Mouse (Mus musculus) gastrocnemius, adult 18-20 months (tissue): ENCODE measurements around the gene Far2. TPM values are rescaled to one million over a fixed set of nuclear protein-coding genes. Genes with fewer than 3 reads are reported as not detected.
A peak's percentile ranks its signal among the peaks of the same experiment; 100 is the strongest.

Source experiments
- DNase-seq: peaks from one replicate; pipeline ENCODE4 v3.0.0; 2021; ENCODE audit warnings: low spot score
- long read RNA-seq, 2 experiments: library from polyadenylated mRNA; stranded (forward); transcript quantifications; one replicate each; pipeline ENCODE4 v2.0.0; 2021
- total RNA-seq, 2 experiments: library from RNA; stranded (reverse); gene quantifications; 2 replicates each; pipeline ENCODE4 v1.2.3; 2021

Gene Far2
- total RNA-seq, result not detected
- long read RNA-seq, experiment 1, partial matches to known transcripts, result 0 of 1 reads
- long read RNA-seq, experiment 1, other reads (novel, unspliced or antisense), result 1 of 1 reads
- long read RNA-seq, experiment 2, result 0 reads

- DNase-seq, result no peak
These were observed at the start of gene Far2 for GRCm38 (mm10) chr6:148046881-148047649. TSS of gene Far2 (plus strand) at chr6:148047259.

GRCm38 (mm10) chr6:148000483-148000882 lies 46.6 kb upstream of the Far2 start:
- DNase-seq, result no peak

- peak; percentile 5 for DNase-seq
These were observed 46.0 kb upstream of the Far2 start for GRCm38 (mm10) chr6:148001071-148001470.

GRCm38 (mm10) chr6:148006118-148006837 lies 40.8 kb upstream of the Far2 start:
- DNase-seq, result no peak

GRCm38 (mm10) chr6:148040759-148041158 lies 6.3 kb upstream of the Far2 start:
- DNase-seq, result no peak

GRCm38 (mm10) chr6:148047650-148047988 lies 560 bp downstream of the Far2 start:
- DNase-seq, result no peak

GRCm38 (mm10) chr6:148063131-148063530 lies 16.1 kb downstream of the Far2 start:
- DNase-seq, result no peak

- DNase-seq, result no peak
These were observed 19.2 kb downstream of the Far2 start for GRCm38 (mm10) chr6:148066267-148066666.

- DNase-seq, result peak; percentile 26
These were observed 21.7 kb downstream of the Far2 start for GRCm38 (mm10) chr6:148068786-148069185.

- DNase-seq, result peak; percentile 4
These were observed 26.5 kb downstream of the Far2 start for GRCm38 (mm10) chr6:148073599-148073998.

- no peak for DNase-seq
These were observed 27.3 kb downstream of the Far2 start for GRCm38 (mm10) chr6:148074211-148074864.

GRCm38 (mm10) chr6:148083864-148084263 lies 36.8 kb downstream of the Far2 start:
- DNase-seq, result no peak

GRCm38 (mm10) chr6:148084403-148084802 lies 37.3 kb downstream of the Far2 start:
- DNase-seq, result no peak

GRCm38 (mm10) chr6:148097039-148097438 lies 50.0 kb downstream of the Far2 start:
- no peak for DNase-seq

- no peak for DNase-seq
These were observed 54.9 kb downstream of the Far2 start for GRCm38 (mm10) chr6:148101977-148102376.

- DNase-seq, result no peak
These were observed 55.4 kb downstream of the Far2 start for GRCm38 (mm10) chr6:148102434-148102833.

GRCm38 (mm10) chr6:148104212-148104611 lies 57.2 kb downstream of the Far2 start:
- DNase-seq, result peak; percentile 10

GRCm38 (mm10) chr6:148105722-148106268 lies 58.7 kb downstream of the Far2 start:
- no peak for DNase-seq

- DNase-seq, result no peak
These were observed 61.8 kb downstream of the Far2 start for GRCm38 (mm10) chr6:148108741-148109472.

GRCm38 (mm10) chr6:148110996-148111633 lies 64.1 kb downstream of the Far2 start:
- no peak for DNase-seq

GRCm38 (mm10) chr6:148116371-148116770 lies 69.3 kb downstream of the Far2 start:
- no peak for DNase-seq
